Mouse (Mus musculus): Measurements from ENCODE around the gene Tnc. TPM values are rescaled to one million over a fixed set of nuclear protein-coding genes. Genes with fewer than 3 reads are reported as not detected.

The Tnc gene
- total RNA-seq, 2 experiments from 2014 or later: 4.3 to 5.7 TPM

DNA sequence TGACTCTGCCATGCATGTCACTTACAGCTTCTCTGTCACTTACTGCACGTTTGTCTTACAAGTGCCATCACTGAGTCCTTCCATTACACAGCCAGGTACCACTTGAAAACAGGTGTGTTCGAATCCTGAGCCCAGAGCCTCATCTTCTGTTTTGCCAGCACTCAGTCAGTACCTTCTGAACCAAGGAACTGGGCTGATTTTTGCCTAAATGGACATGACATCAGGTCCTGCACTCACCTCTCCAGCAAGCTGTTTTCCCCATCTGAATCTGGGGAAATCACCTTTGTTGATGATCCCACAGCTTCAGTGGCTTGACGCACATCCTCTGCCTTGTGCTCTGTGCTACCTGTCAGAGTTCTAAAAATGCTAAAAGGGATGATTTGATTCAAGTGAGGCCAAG, 107.4 kb downstream of the Tnc start:
- no peak for TF ChIP-seq CTCF (conservative IDR thresholded peaks at IDR 0.05)
- no peak for DNase-seq (ENCODE audit: low spot score in 2 of 2)
- H3K27ac ChIP-seq: no peak overlapping the region
- no peak overlapping the region for H3K4me3 ChIP-seq

DNA sequence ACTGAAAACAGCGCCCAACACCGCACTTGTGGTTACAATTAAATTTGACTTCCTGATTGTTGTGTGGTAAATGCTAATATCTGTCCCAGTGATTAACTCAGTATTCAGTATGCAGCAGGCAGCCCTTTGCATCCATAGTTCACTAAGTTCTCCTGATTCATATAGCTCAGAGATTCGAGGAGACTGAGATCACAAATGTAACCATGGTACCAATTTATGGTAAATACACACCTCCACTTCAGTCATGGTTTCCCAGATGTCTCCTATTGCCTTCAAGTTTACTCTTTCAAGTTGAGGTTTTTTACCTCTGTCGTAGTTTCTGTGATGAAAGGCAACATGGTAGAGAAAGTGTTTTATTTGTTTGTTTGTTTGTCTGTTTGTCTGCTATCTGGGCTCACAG, 110.9 kb downstream of the Tnc start:
- Histone ChIP-seq H3K27ac (no peak overlapping the region), H3K4me3 (no peak overlapping the region)
- DNase-seq (ENCODE audit: low spot score in 2 of 2): no peak
- TF ChIP-seq CTCF (conservative IDR thresholded peaks at IDR 0.05): no peak

DNA sequence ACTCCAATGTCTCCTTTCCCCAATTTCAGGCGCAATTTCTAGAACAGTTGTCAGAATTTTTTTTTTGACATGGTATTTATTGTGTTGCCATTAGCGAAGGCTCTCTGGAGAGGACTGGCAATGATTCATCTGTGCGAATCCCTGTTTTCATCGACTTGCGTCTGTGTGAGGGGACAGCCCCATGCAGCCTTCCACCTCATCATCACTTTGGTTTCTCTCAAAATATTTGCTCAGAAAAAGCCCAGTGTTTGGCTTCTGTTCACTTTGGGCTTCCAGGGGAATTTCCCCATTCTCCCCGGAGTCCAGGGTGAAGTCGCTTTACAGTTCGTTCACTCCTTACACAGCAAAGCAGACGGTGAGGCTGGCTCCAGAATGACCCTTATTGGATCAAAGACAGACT, 111.5 kb downstream of the Tnc start:
- TF ChIP-seq CTCF (conservative IDR thresholded peaks at IDR 0.05): no peak
- H3K4me3 ChIP-seq: no peak overlapping the region
- H3K27ac ChIP-seq: no peak overlapping the region
- DNase-seq (ENCODE audit: low spot score in 2 of 2): no peak

DNA sequence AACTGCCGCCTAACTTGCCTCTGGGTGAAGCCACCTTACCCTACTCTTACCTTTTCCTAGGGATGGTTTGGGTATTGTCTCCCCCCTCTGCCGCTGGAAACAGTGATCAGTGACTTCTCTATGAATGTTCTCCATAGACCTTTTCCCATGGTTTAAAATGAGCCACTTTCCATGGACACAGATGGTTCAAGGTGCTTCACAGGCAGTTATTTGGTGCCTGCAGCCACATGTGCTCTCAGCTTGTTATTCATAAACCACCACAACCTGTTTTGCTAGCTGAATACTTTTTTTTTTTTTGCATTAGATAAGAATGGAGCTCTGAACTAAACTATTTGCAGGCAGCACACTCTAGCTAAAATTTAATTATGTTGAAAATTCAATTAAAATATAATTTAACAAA, 116.0 kb downstream of the Tnc start:
- no peak overlapping the region for H3K27ac ChIP-seq
- no peak for DNase-seq (ENCODE audit: low spot score in 2 of 2)
- H3K4me3 ChIP-seq: no peak overlapping the region
- TF ChIP-seq CTCF (conservative IDR thresholded peaks at IDR 0.05): no peak

DNA sequence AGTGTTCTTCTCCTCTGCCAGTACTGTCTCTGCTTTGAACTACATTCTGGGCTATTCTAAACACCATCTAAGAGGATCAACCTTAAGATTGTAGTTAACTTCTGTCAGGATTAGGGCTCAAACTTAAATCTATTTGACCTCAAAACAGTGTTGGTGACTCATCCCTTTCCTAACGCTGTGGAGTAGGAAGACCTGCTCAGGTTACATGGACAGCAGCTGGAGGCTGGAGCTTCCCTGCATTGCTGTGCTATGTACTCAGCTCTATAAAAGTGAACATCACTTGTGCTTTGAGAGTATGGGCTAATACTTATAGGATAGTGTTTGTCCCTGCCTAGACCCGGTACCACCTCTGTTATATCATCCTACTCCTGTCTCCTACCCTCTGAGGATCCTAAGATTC, 117.3 kb downstream of the Tnc start:
- no peak for DNase-seq (ENCODE audit: low spot score in 2 of 2)
- Histone ChIP-seq H3K4me3 (no peak overlapping the region), H3K27ac (no peak overlapping the region)
- no peak for TF ChIP-seq CTCF (conservative IDR thresholded peaks at IDR 0.05)

DNA sequence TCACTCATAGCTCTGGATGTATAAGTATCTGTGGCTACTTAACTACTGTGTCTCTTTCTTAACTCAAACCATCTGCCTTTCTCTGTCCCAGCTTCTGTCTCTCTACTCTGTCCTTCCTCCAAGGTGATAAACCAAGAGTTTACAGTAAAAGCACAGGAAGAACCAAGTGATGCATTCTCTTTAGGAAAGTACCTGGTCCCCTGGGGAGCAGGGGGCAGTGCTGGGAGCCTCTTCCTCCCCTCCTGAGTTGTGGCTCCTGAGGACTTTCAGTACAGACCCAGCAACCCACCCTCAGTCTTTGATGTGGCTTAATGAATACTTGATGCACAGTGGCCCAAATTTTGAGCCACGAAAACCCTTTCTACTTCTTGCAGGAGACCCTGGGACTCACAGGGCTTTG, 118.6 kb downstream of the Tnc start:
- Histone ChIP-seq H3K27ac (no peak overlapping the region), H3K4me3 (no peak overlapping the region)
- DNase-seq (ENCODE audit: low spot score in 2 of 2): no peak
- TF ChIP-seq CTCF (conservative IDR thresholded peaks at IDR 0.05): no peak

DNA sequence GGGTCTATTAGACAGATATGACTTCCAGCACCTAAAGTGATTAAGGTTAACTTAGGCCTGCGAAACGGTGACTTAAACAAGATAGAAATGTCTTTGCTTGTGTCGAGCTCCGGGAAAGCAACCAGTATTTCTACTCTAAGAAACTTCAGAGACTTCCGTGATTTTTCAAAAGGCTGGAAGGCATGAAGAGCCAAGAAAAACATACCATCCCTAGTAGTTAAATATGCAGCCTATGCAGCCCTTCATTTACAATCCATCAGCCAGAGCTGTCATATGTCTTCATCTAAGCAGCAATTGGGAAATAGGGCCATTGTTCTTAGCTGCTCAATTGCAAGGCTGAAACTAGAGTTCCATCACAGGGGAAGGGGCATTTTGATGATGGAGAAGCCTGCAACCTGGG, 129.6 kb downstream of the Tnc start:
- DNase-seq (ENCODE audit: low spot score in 2 of 2): no peak
- H3K4me3 ChIP-seq: no peak overlapping the region
- H3K27ac ChIP-seq: no peak overlapping the region
- TF ChIP-seq CTCF (conservative IDR thresholded peaks at IDR 0.05): no peak

DNA sequence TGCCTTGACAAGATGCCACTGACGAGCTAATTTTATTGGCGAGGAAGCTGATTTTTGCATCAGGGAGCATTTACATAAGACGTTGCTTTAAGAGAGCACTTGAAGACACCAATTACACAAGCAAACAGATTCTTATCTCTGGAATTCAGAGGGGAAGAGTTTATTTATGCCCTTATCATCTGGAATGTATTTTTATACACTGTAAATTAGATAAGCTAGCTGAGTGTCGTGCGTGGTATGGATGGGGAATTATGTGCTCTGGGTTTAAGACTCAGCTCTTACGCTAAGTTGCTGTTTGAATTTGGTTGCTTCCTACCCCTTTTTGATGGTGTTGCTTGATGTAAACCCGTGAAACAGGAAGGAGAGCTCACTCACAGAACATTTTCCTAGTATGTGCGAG, 130.1 kb downstream of the Tnc start:
- H3K4me3 ChIP-seq: no peak overlapping the region
- no peak for TF ChIP-seq CTCF (conservative IDR thresholded peaks at IDR 0.05)
- no peak overlapping the region for H3K27ac ChIP-seq
- no peak for DNase-seq (ENCODE audit: low spot score in 2 of 2)

DNA sequence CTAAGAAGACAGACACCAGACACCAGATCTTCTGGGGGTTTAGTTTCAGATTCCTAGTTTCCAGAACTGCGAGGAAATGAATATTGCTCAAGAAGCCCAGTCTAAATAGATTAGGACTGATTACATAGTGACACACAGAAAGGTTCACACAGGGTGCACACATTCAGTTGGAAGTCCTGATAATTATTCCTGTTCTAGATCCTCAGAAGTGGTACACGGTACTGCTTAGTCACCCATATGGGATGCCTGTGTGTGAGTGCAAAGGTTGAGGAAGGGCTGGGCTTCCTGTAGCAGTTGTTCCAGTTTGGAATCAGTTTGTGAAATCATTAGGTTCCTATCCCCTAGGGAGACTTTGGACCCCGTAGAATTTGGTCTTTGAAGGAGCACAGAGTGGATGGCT, 130.5 kb downstream of the Tnc start:
- DNase-seq (ENCODE audit: low spot score in 2 of 2): no peak
- H3K4me3 ChIP-seq: no peak overlapping the region
- TF ChIP-seq CTCF (conservative IDR thresholded peaks at IDR 0.05): no peak
- no peak overlapping the region for H3K27ac ChIP-seq

Other genes with a start within 250 kb of the Tnc start
- not detected for gene Tnfsf8, start 185.7 kb downstream of the Tnc start, total RNA-seq (2021)

Measured in layer of hippocampus, adult 2 months (tissue).